Mouse (Mus musculus): Measurements from ENCODE around the gene Atp13a4.
A peak's percentile ranks its signal among the peaks of the same experiment; 100 is the strongest.

Atp13a4 gene

GRCm38 (mm10) chr16:29480396-29480795, 64.3 kb downstream of the Atp13a4 start:
- no peak for DNase-seq (ENCODE audit: low spot score in 2 of 2)

DNA sequence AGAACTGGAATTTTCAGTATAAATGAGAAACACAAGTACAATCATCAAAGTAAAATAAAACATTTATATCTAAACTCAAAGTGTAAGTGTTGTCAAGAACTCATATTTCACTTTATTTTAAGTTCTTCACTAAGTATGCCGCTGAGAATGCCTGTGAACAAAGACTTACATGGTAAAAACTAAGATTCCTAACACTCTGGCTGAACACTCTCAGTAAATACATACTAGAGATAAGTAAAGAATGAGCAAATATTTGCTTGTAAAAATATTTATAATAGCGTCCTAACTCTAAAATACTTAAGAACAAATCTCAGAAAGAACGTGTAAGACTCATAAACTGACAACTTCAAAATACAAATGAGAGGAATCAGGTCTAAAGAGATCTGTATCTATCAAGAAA, 80.9 kb downstream of the Atp13a4 start:
- no peak for DNase-seq (ENCODE audit: low spot score in 2 of 2)

DNA sequence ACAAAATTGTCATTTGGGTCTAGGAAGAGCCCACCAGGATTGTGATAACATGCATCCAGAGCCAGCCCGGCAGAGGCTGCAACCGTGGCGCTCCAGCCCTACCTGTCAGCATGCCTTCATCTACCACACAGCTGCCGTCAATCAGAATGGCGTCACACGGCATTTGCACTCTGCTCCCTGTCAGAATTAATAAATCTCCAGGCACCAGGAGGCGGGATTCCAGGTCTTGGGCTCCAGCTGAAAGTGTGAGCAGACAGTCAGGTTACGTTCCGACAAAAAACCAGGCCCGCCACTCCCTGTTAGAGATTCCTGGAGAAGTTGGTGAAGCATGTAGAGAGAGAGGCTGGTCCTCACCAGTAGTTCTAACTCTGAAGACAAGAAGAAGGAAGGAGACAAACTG, 85.3 kb downstream of the Atp13a4 start:
- DNase-seq (ENCODE audit: low spot score in 2 of 2): no peak

DNA sequence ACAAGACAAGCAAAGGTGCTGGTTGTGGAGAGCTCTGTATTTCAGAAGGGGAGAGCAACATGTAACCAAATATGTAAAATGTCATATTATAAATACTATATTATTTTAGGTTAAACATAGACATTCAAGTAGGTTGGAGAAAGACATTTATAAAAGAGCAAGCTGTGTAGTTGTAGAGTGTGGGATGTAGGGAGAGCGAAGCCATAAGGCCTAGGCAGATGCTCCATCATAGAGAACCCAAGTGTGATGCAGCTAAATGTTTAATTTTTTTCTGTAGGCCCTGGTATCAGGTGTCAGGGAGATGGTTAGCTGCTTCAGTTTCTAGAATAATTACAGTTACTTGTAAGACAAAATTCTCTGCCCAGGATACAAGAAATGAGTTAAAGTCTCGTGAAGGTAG, 87.8 kb downstream of the Atp13a4 start:
- peak in 1 of 2 experiments; percentile 31 for DNase-seq (ENCODE audit: low spot score in 2 of 2)

- no peak for DNase-seq (ENCODE audit: low spot score in 2 of 2)
Observed at GRCm38 (mm10) chr16:29453282-29453681, 91.4 kb downstream of the Atp13a4 start.

DNA sequence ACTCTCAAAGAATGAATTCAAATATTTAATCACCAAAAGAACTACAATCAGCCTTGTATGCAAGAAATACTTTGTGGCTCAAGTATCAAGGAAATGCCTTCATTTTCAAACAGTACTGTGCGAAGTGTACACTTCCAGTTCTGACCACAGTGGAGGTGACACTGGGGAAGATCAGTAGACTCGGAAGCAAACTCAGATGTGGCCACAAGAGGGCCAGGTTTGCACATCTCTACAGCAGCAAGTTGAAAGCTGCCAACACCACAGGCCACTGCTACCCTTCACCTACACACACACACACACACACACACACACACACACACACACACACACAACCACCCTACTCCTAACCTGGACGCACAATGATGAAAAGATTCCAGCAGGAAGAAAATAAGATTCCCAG, 93.0 kb downstream of the Atp13a4 start:
- DNase-seq (ENCODE audit: low spot score in 2 of 2): peak; percentile 61 to 65

- DNase-seq (ENCODE audit: low spot score in 2 of 2): no peak
Observed at GRCm38 (mm10) chr16:29442126-29442525, 102.5 kb downstream of the Atp13a4 start.

- DNase-seq (ENCODE audit: low spot score in 2 of 2): peak in 1 of 2 experiments; percentile 31
Observed at GRCm38 (mm10) chr16:29441405-29441985, 103.2 kb downstream of the Atp13a4 start.

DNA sequence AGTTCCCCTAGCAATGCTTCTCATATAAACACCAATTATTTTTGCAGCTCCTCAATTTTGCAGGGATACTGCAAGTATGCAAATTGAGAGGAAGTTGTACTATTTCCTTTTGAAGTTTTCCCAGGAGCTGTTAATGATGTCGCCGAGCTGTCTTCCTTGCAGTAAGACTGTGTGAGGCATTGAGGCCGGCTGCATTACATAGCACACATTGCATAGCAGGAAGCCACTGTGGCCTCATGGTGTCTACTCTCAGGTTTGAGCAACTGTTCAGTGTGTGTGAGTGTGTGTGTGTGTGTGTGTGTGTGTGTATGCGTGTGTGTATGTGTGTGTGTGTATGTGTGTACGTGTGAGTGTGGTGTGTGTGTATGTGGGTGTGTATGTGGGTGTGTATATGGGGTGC, 106.6 kb downstream of the Atp13a4 start:
- DNase-seq (ENCODE audit: low spot score in 2 of 2): no peak

DNA sequence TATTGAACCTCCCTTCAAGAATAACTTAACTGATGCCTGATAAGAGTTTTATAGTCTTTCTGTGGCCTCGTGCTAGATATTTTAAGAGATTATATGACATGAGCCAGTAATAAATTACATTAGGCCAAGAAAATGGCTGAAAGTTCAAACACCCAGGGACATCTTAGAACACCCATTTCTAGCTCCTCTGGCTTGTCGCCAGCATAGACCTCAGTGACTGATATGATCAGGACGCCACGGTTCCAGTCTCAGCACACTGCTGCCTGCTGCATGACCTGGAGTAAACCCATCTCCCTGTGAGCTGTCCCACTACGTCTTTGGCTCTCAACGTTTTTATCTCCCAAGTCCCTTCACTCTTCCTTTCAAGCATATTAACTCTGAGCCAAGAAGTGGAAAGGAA, 108.9 kb downstream of the Atp13a4 start:
- no peak for DNase-seq (ENCODE audit: low spot score in 2 of 2)

GRCm38 (mm10) chr16:29434712-29435111, 110.0 kb downstream of the Atp13a4 start:
- peak; percentile 47 to 68 for DNase-seq (ENCODE audit: low spot score in 2 of 2)

DNA sequence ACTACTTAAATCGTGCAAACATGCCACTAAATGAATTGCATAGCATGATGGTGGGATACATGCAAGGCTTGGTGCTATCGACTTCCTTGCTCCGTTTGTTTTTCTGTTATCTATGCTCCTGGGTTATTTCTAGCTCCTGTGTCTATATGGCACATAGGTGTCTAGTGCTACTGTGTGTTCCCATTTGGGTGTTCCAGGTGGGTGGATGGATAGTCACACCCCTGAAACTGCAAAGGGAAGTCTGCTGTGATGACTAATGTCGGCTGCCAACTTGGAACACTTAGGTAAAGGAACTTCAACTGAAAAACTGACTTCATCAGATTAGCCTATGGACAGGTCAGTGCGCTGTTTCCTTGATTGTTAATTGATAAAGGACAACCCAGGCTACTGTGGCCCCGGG, 129.8 kb downstream of the Atp13a4 start:
- DNase-seq (ENCODE audit: low spot score in 2 of 2): no peak

- DNase-seq (ENCODE audit: low spot score in 2 of 2): no peak
Observed at GRCm38 (mm10) chr16:29407319-29407718, 137.3 kb downstream of the Atp13a4 start.

DNA sequence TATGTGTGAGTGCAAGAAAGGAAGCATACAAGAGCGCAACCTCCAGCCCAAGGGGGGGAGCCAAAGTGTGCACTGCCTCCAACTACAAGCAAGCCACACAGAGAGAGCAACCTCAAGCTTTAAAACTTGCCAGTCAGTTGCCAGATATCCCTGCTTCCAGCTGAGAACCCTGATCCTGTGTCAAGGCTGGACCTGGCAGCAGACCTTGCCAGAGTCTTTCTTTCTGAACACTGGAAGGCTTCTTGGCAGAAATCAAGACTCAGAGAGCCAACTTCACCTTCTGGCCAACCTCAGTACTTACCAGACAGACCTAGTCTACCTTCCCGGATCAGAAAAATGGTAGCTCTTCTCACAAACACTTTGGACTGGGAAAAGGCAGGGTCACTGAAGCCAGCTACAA, 145.6 kb downstream of the Atp13a4 start:
- DNase-seq (ENCODE audit: low spot score in 2 of 2): peak; percentile 26 to 30

GRCm38 (mm10) chr16:29384781-29385180, 159.9 kb downstream of the Atp13a4 start:
- DNase-seq (ENCODE audit: low spot score in 2 of 2): no peak

DNA sequence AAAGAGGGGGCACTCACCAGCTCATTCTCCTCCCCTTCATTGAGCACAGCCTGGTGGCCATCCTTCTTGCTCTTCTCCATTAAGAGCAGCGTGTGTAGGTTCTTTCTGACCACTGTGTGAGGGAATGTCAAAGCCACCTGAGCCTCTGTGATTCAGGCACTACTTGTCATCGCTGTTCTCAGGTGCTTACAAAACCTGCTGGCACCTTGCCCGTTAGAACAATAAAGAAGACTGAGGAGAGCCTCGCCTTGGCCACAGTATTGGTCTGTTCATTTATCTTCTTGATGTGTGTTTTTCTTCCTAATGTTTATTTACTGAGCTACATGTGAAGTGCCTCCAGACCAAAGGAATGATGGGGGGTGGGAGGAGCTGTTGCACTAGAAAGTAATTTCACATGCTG, 166.2 kb downstream of the Atp13a4 start, which contains the start of gene Atp13a5:
Gene Atp13a5 (minus strand): TSS at position 275 of the 400 bp plus-strand sequence.
- no peak for DNase-seq (ENCODE audit: low spot score in 2 of 2)

- DNase-seq (ENCODE audit: low spot score in 2 of 2): peak in 1 of 2 experiments; percentile 41
Observed at GRCm38 (mm10) chr16:29374636-29375035, 170.0 kb downstream of the Atp13a4 start.
